Mouse (Mus musculus) cerebellum, postnatal 10 days (tissue): Measurements from ENCODE around the gene Olfr381.
"Not testable (repeated sequence)": the region's sequence is repeated elsewhere in the genome, so short reads cannot be mapped to it uniquely, and the experiment has no call there.

ENCODE experiments used
- DNase-seq, 2 experiments: peaks; one replicate each; pipeline ENCODE4 v3.0.0; 2021; ENCODE audit warnings: mixed read lengths in 2 of 2

The Olfr381 gene

DNA sequence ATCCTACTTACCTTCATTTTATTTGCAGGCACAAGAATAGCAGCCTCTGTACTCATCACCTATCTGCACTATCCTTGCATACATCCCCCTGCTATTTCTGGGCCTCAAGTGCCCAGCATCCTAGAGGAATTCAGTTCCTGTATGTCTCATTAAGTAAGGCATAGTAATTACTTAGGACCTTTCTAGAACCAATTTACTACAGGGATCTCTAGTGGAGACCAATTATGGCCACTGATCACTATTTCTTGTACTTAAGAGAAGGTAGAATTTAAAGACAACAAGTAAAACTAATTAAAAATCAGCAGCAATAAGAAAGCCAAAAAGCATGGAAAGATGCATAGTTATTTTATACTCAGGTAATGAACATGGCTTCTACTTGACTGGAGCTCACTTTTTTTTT is at the start of gene Olfr381:
TSS of gene Olfr381 (minus strand) at position 101 of the 400 bp plus-strand sequence.
- no peak for DNase-seq

DNA sequence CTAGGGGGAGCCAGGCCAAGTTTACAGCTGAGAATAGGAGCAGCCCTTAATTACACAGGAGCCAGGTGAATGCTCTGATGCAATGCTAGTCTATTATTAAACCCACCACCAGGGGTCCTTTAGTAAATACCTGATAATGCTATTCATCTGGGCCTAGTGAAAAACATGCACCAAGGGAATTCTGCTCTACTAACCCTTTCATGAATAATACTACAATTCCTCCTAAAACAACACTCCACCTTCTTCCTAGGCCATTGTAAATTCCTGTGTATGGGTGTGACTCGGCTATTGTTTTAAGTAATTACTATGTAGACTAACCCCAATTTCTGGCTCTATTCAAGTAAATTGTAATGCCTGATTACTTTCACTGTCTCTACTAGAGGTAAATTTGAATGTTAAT is 37.6 kb upstream of the Olfr381 start:
- not testable (repeated sequence) for DNase-seq

DNA sequence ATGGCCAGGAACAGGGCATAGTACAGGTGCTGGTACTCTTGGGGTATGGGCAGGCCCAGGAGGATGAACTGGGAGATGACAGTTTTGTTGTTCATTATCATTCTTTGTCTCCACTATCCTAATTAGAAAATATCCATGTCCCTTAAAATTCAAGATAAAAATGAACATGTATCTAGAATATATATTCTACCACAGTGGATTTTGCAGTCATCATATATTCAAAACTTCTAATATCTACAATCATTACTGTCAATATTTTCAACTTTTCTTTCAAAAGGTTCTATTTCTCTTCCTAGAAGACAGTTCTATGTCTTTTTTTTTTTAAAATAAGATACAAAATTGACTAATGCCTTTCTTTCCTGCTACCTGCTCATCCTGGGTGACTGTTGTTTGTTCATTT is 25.7 kb upstream of the Olfr381 start, which contains the start of gene Olfr382:
TSS of gene Olfr382 (minus strand) at position 101 of the 400 bp plus-strand sequence.
- DNase-seq: no peak

DNA sequence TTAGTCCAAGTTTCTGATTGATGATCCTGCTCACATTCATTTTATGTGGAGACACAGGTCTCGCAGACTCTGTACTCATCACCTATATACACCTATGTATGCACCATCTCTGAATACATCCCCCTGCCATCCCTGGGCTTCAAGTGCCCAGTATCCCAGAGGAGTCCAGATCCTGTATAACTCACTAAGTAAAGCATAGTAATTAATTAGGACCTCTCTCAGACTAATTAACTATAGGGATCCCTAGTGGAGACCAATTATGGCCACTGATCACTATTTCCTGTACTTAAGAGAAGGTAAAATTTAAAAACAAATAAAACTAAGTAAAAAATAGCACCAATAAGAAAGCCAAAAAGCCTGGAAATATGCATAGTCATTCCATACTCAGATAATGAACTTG is 34.0 kb downstream of the Olfr381 start, which contains the start of gene Olfr380:
TSS of gene Olfr380 (minus strand) at position 101 of the 400 bp plus-strand sequence.
- no peak for DNase-seq
